Mouse (Mus musculus) midbrain, embryonic 13.5 days (tissue): ENCODE data around the gene Fkbp2. TPM values are rescaled to one million over a fixed set of nuclear protein-coding genes. Genes with fewer than 3 reads are reported as not detected.

Experiments
- ATAC-seq: fragments of 200-750 bp; cut with Nextera tagmentation; 2 replicates; pipeline ENCODE4 v1.8.0; 2017; ENCODE audit warnings: mild to moderate bottlenecking, moderate TSS enrichment, moderate library complexity
- H3K27ac ChIP-seq: fragments of 300-500 bp; sonication (generic); 2 replicates; pipeline ENCODE4 v1.5.1; 2015; ENCODE audit warnings: inconsistent platforms, mild to moderate bottlenecking, moderate library complexity
- H3K27me3 ChIP-seq: fragments of 300-500 bp; sonication (generic); 2 replicates; pipeline ENCODE4 v1.6.1; 2015; ENCODE audit warnings: mild to moderate bottlenecking, inconsistent platforms
- H3K36me3 ChIP-seq: fragments of 300-500 bp; sonication (generic); 2 replicates; pipeline ENCODE4 v1.6.1; 2015; ENCODE audit warnings: mild to moderate bottlenecking, inconsistent platforms
- H3K4me1 ChIP-seq: fragments of 300-500 bp; sonication (generic); replicated peaks from 2 replicates; pipeline ENCODE4 v1.6.1; 2015; ENCODE audit warnings: inconsistent platforms
- H3K4me2 ChIP-seq: fragments of 300-500 bp; sonication (generic); replicated peaks from 2 replicates; pipeline ENCODE4 v1.6.1; 2015; ENCODE audit warnings: moderate library complexity, mild to moderate bottlenecking, inconsistent platforms
- H3K4me3 ChIP-seq: fragments of 300-500 bp; sonication (generic); replicated peaks from 2 replicates; pipeline ENCODE4 v1.5.1; 2015; ENCODE audit warnings: mild to moderate bottlenecking, inconsistent platforms
- H3K9ac ChIP-seq: fragments of 300-500 bp; sonication (generic); replicated peaks from 2 replicates; pipeline ENCODE4 v1.6.1; 2015; ENCODE audit warnings: mild to moderate bottlenecking, inconsistent platforms
- H3K9me3 ChIP-seq: fragments of 300-500 bp; sonication (generic); 2 replicates; pipeline ENCODE4 v1.6.1; 2016; ENCODE audit warnings: mild to moderate bottlenecking, inconsistent platforms
- WGBS: fragments of 180-500 bp; shearing (Covaris S2); methylation state at CpG from one replicate; pipeline ENCODE4 v1.1.7; 2015; 5-methylcytosine and 5-hydroxymethylcytosine counted together
- polyA plus RNA-seq: library from polyadenylated mRNA; unstranded; fragments of >200 nt; fragmentation: Nextera tagmentation; extraction: Ambion mirVana; gene quantifications from 2 replicates; pipeline ENCODE4 v1.2.1, GENCODE M21; 2015

Gene Fkbp2
- polyA plus RNA-seq, 1 experiment from 2014 or later, result 100 TPM

GRCm38 (mm10) chr19:6974211-6975205 is 5.8 kb downstream of the Fkbp2 start, which contains the start of gene Ppp1r14b:
Ppp1r14b (plus strand) TSS chr19:6974968.
- Histone ChIP-seq H3K27ac (peak within 1 kb of the TSS; percentile 96), H3K27me3 (peaks cover 22% of the 10 kb centered on the region), H3K9ac (peak within 1 kb of the TSS; percentile 88), H3K9me3 (no peaks in the 10 kb centered on the region), H3K4me1 (peaks cover 55% of the 10 kb centered on the region), H3K36me3 (peaks cover 22% of the 10 kb centered on the region), H3K4me2 (peak within 1 kb of the TSS; percentile 87), H3K4me3 (peak within 1 kb of the TSS; percentile 82)
- under 1% methylated on average over 53 of the region's 84 CpGs for WGBS
- peak; percentile 65 for ATAC-seq

- Histone ChIP-seq H3K4me1 (peaks cover 50% of the 10 kb centered on the region), H3K9me3 (no peaks in the 10 kb centered on the region), H3K27ac (0 out of 2 replicates have a peak overlapping the region, but pooled peaks have one; percentile 96), H3K27me3 (peaks cover 30% of the 10 kb centered on the region), H3K4me2 (peak overlapping the region; percentile 87), H3K9ac (peak overlapping the region; percentile 88), H3K36me3 (peaks cover 22% of the 10 kb centered on the region), H3K4me3 (peak overlapping the region; percentile 82)
- WGBS, result 35% methylated on average over 12 of the region's 12 CpGs
- no peak for ATAC-seq
Observed at GRCm38 (mm10) chr19:6973581-6974190, 6.6 kb downstream of the Fkbp2 start.

- peaks cover 37% of the 10 kb centered on the region for H3K4me1 ChIP-seq
- no peak overlapping the region for H3K4me2 ChIP-seq
- ATAC-seq, result no peak
- no peak overlapping the region for H3K4me3 ChIP-seq
- no peak overlapping the region for H3K27ac ChIP-seq
- peaks cover 40% of the 10 kb centered on the region for H3K27me3 ChIP-seq
- peaks cover 9% of the 10 kb centered on the region for H3K36me3 ChIP-seq
- 82% methylated on average over 13 of the region's 13 CpGs for WGBS
- H3K9ac ChIP-seq, result no peak overlapping the region
- no peaks in the 10 kb centered on the region for H3K9me3 ChIP-seq
Observed at GRCm38 (mm10) chr19:6972247-6972917, 7.9 kb downstream of the Fkbp2 start.

GRCm38 (mm10) chr19:6971644-6972043 is 8.7 kb downstream of the Fkbp2 start:
- Histone ChIP-seq H3K9me3 (no peaks in the 10 kb centered on the region), H3K27ac (no peak overlapping the region), H3K36me3 (peaks cover 2% of the 10 kb centered on the region), H3K27me3 (peaks cover 40% of the 10 kb centered on the region), H3K9ac (0 out of 2 replicates have a peak overlapping the region, but pooled peaks have one; percentile 14), H3K4me1 (peaks cover 29% of the 10 kb centered on the region), H3K4me2 (no peak overlapping the region), H3K4me3 (no peak overlapping the region)
- WGBS, result 59% methylated on average over 6 of the region's 6 CpGs
- no peak for ATAC-seq

DNA sequence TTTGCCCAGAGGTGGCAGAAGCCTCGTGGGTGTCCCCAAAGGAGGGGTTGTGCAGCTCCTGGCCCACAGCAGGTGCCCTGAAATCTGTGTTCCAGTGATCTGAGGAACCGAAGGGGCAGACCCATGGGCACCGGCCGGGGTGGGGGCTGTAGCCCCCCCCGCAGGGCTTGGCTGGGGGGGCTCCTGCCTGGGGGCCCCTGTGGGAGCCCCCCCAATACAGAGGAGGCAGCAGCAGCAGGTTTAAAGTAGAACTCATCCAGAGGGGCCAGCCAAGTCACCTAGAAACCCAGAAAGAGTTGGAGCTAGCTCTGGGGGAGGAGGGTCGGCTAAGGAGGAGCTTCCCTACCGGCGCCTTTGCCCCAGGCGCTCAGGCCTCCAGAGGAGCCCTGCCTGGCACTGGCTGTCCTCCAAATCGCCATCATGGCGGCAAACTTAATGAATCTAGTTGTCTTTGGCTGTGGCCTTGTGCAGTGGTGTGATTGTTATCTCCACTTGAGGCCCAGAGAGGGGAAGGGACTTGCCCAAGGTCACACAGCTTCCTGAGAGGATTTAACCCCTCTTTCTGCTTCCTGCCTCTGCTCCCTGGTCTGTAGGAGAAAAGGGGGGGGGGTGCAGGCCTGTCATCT is 9.7 kb downstream of the Fkbp2 start:
- no peaks in the 10 kb centered on the region for H3K36me3 ChIP-seq
- H3K4me1 ChIP-seq, result peaks cover 21% of the 10 kb centered on the region
- peaks cover 40% of the 10 kb centered on the region for H3K27me3 ChIP-seq
- H3K4me2 ChIP-seq, result peak overlapping the region; percentile 49
- no peak overlapping the region for H3K4me3 ChIP-seq
- WGBS, result 13% methylated on average over 11 of the region's 11 CpGs
- 0 out of 2 replicates have a peak overlapping the region, but pooled peaks have one; percentile 57 for H3K9ac ChIP-seq
- no peak overlapping the region for H3K27ac ChIP-seq
- no peaks in the 10 kb centered on the region for H3K9me3 ChIP-seq
- ATAC-seq, result no peak

- Histone ChIP-seq H3K36me3 (no peaks in the 10 kb centered on the region), H3K4me2 (peak overlapping the region; percentile 49), H3K4me1 (peaks cover 21% of the 10 kb centered on the region), H3K9ac (peak overlapping the region; percentile 57), H3K27ac (no peak overlapping the region), H3K4me3 (peak overlapping the region; percentile 38), H3K9me3 (no peaks in the 10 kb centered on the region), H3K27me3 (peaks cover 40% of the 10 kb centered on the region)
- peak; percentile 21; the same call in 1 of the 2 replicates for ATAC-seq
- 2% methylated on average over 52 of the region's 55 CpGs for WGBS
Observed at GRCm38 (mm10) chr19:6969665-6970381, 10.5 kb downstream of the Fkbp2 start.

GRCm38 (mm10) chr19:6969291-6969664 is 11.0 kb downstream of the Fkbp2 start:
- Histone ChIP-seq H3K27me3 (peaks cover 40% of the 10 kb centered on the region), H3K36me3 (no peaks in the 10 kb centered on the region), H3K4me1 (peaks cover 21% of the 10 kb centered on the region), H3K9me3 (no peaks in the 10 kb centered on the region), H3K27ac (no peak overlapping the region), H3K4me2 (peak overlapping the region; percentile 49), H3K4me3 (peak overlapping the region; percentile 38), H3K9ac (peak overlapping the region; percentile 57)
- WGBS, result 2% methylated on average over 20 of the region's 20 CpGs
- no peak for ATAC-seq

- ATAC-seq, result no peak
- Histone ChIP-seq H3K36me3 (no peaks in the 10 kb centered on the region), H3K9ac (no peak overlapping the region), H3K4me3 (peak overlapping the region; percentile 38), H3K27ac (no peak overlapping the region), H3K9me3 (no peaks in the 10 kb centered on the region), H3K4me2 (peak overlapping the region; percentile 49), H3K27me3 (peaks cover 40% of the 10 kb centered on the region), H3K4me1 (peaks cover 16% of the 10 kb centered on the region)
- 15% methylated on average over 15 of the region's 15 CpGs for WGBS
Observed at GRCm38 (mm10) chr19:6968491-6969271, 11.6 kb downstream of the Fkbp2 start.

DNA sequence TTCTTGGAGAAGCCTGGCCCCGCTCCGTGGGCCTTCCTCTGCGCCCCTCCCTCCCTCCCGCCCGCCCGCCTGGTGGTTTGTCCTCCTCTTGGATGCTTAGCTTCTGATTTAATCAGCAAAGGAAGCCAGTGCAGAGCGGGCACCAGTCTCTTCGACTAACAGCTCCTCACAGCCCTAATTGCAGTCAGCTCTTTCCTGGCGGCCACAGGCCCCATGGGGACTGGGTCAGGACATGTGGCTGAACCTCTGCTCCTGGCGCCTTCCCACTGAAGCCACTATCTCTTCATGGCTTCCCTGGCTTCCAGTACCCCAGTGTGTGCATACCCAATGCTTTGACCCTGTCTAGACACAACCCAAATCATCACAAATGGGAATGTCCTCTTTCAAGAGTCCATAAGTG is 23.8 kb downstream of the Fkbp2 start:
- Histone ChIP-seq H3K36me3 (peaks cover 20% of the 10 kb centered on the region; the same call in 1 of the 2 replicates), H3K9me3 (no peaks in the 10 kb centered on the region), H3K27me3 (no peaks in the 10 kb centered on the region), H3K4me3 (no peak overlapping the region), H3K4me2 (no peak overlapping the region), H3K9ac (no peak overlapping the region), H3K27ac (no peak overlapping the region), H3K4me1 (peaks cover 14% of the 10 kb centered on the region)
- no peak for ATAC-seq
- WGBS, result 73% methylated on average over 10 of the region's 10 CpGs

DNA sequence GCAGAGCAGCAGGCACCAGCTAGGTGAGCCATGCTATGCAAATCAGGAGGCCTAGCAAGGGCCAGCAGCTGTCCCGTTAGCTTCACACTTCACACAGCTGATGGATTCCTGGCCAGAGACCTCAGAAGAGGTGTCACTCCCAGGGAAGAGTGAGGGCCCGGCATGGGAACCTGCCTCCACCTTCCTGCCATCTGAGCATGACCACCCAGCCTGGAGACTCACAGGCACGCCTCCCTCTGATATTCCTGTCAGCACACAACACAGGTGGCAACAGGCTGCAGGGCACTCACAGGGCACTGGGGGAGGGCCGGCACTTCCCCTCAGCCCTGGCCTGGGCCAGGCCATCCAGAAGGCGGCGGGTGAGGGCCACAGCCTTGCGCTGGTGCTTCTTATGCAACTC is 24.9 kb downstream of the Fkbp2 start:
- ATAC-seq, result no peak
- Histone ChIP-seq H3K4me1 (peaks cover 15% of the 10 kb centered on the region), H3K4me3 (no peak overlapping the region), H3K4me2 (no peak overlapping the region), H3K27me3 (no peaks in the 10 kb centered on the region), H3K36me3 (peaks cover 20% of the 10 kb centered on the region; the same call in 1 of the 2 replicates), H3K27ac (no peak overlapping the region), H3K9me3 (no peaks in the 10 kb centered on the region), H3K9ac (no peak overlapping the region)
- 94% methylated on average over 7 of the region's 7 CpGs for WGBS
